Mouse (Mus musculus): ENCODE data around the gene Eps8. TPM values are rescaled to one million over a fixed set of nuclear protein-coding genes. Genes with fewer than 3 reads are reported as not detected.

Eps8 gene
- polyA plus RNA-seq, 1 experiment from 2014 or later, result 1.7 TPM

- Histone ChIP-seq H3K27me3 (no peaks in the 10 kb centered on the region), H3K27ac (no peak overlapping the region), H3K9me3 (replicated peaks) (no peaks in the 10 kb centered on the region), H3K36me3 (no peaks in the 10 kb centered on the region), H3K9ac (no peak overlapping the region), H3K4me1 (replicated peaks) (peaks cover 2% of the 10 kb centered on the region; the same call in 1 of the 2 replicates), H3K4me3 (replicated peaks) (no peak overlapping the region), H3K4me2 (no peak overlapping the region)
- 73% methylated on average over 6 of the region's 6 CpGs for WGBS (ENCODE audit: insufficient replicate concordance)
- no peak for DNase-seq
- ATAC-seq (ENCODE audit: low read depth), result no peak
Observed at GRCm38 (mm10) chr6:137565454-137565853, 89.2 kb downstream of the Eps8 start.

- ATAC-seq (ENCODE audit: low read depth) (no peak), DNase-seq (no peak)
- no peak overlapping the region; the same call in none of the 2 replicates for H3K27ac ChIP-seq
- H3K4me1 ChIP-seq (replicated peaks), result peaks cover 48% of the 10 kb centered on the region
- H3K36me3 ChIP-seq, result no peaks in the 10 kb centered on the region
- H3K27me3 ChIP-seq, result no peaks in the 10 kb centered on the region
- 65% methylated on average over 12 of the region's 12 CpGs for WGBS (ENCODE audit: insufficient replicate concordance)
- no peak overlapping the region for H3K9ac ChIP-seq
- no peak overlapping the region for H3K4me2 ChIP-seq
- no peak overlapping the region for H3K4me3 ChIP-seq (replicated peaks)
- H3K9me3 ChIP-seq (replicated peaks), result no peaks in the 10 kb centered on the region
Observed at GRCm38 (mm10) chr6:137560358-137560859, 94.3 kb downstream of the Eps8 start.

GRCm38 (mm10) chr6:137558840-137559239 is 95.8 kb downstream of the Eps8 start:
- Histone ChIP-seq H3K9me3 (replicated peaks) (no peaks in the 10 kb centered on the region), H3K9ac (peak overlapping the region; percentile 18; the same call in 1 of the 2 replicates), H3K4me2 (peak overlapping the region; percentile 53), H3K27ac (peak overlapping the region; percentile 70), H3K4me1 (replicated peaks) (peaks cover 52% of the 10 kb centered on the region), H3K27me3 (no peaks in the 10 kb centered on the region), H3K36me3 (no peaks in the 10 kb centered on the region), H3K4me3 (replicated peaks) (peak overlapping the region; percentile 35)
- DNase-seq (peak; percentile 48), ATAC-seq (ENCODE audit: low read depth) (peak; percentile 65)
- 15% methylated on average over 13 of the region's 13 CpGs for WGBS (ENCODE audit: insufficient replicate concordance)

- ATAC-seq (ENCODE audit: low read depth), result peak; percentile 69
- peak overlapping the region; percentile 53 for H3K4me2 ChIP-seq
- 12% methylated on average over 2 of the region's 2 CpGs for WGBS (ENCODE audit: insufficient replicate concordance)
Observed at GRCm38 (mm10) chr6:137557671-137558070, 97.0 kb downstream of the Eps8 start.

GRCm38 (mm10) chr6:137557159-137557558 is 97.5 kb downstream of the Eps8 start:
- Histone ChIP-seq H3K9me3 (replicated peaks) (no peaks in the 10 kb centered on the region), H3K9ac (peak overlapping the region; percentile 45; the same call in 1 of the 2 replicates), H3K4me1 (replicated peaks) (peaks cover 52% of the 10 kb centered on the region), H3K4me3 (replicated peaks) (no peak overlapping the region), H3K27ac (peak overlapping the region; percentile 70), H3K27me3 (no peaks in the 10 kb centered on the region), H3K36me3 (no peaks in the 10 kb centered on the region), H3K4me2 (peak overlapping the region; percentile 43)
- 38% methylated on average over 4 of the region's 4 CpGs for WGBS (ENCODE audit: insufficient replicate concordance)
- DNase-seq (no peak), ATAC-seq (ENCODE audit: low read depth) (peak; percentile 64)

More at GRCm38 (mm10) chr6:137557671-137558070, 97.0 kb downstream of the Eps8 start:
- Histone ChIP-seq H3K4me3 (replicated peaks) (no peak overlapping the region), H3K4me1 (replicated peaks) (peaks cover 52% of the 10 kb centered on the region), H3K36me3 (no peaks in the 10 kb centered on the region), H3K27ac (peak overlapping the region; percentile 70), H3K27me3 (no peaks in the 10 kb centered on the region), H3K9ac (no peak overlapping the region), H3K9me3 (replicated peaks) (no peaks in the 10 kb centered on the region)
- no peak for DNase-seq

- Histone ChIP-seq H3K9me3 (replicated peaks) (no peaks in the 10 kb centered on the region), H3K27me3 (no peaks in the 10 kb centered on the region), H3K27ac (peak overlapping the region; percentile 70), H3K4me1 (replicated peaks) (peaks cover 52% of the 10 kb centered on the region), H3K4me3 (replicated peaks) (no peak overlapping the region), H3K9ac (peak overlapping the region; percentile 45; the same call in 1 of the 2 replicates), H3K4me2 (peak overlapping the region; percentile 43), H3K36me3 (no peaks in the 10 kb centered on the region)
- WGBS (ENCODE audit: insufficient replicate concordance), result 32% methylated on average over 5 of the region's 5 CpGs
- DNase-seq (peak; percentile 62), ATAC-seq (ENCODE audit: low read depth) (peak; percentile 91)
Observed at GRCm38 (mm10) chr6:137556636-137557035, 98.0 kb downstream of the Eps8 start.

GRCm38 (mm10) chr6:137550181-137550580 is 104.5 kb downstream of the Eps8 start:
- WGBS (ENCODE audit: insufficient replicate concordance), result 66% methylated on average over 8 of the region's 8 CpGs
- Histone ChIP-seq H3K9ac (no peak overlapping the region), H3K4me1 (replicated peaks) (peaks cover 15% of the 10 kb centered on the region), H3K9me3 (replicated peaks) (no peaks in the 10 kb centered on the region), H3K4me3 (replicated peaks) (no peak overlapping the region), H3K27ac (no peak overlapping the region), H3K36me3 (no peaks in the 10 kb centered on the region), H3K27me3 (no peaks in the 10 kb centered on the region), H3K4me2 (no peak overlapping the region)
- DNase-seq (no peak), ATAC-seq (ENCODE audit: low read depth) (no peak)

- Histone ChIP-seq H3K4me1 (replicated peaks) (peaks cover 13% of the 10 kb centered on the region), H3K27ac (no peak overlapping the region), H3K9ac (no peak overlapping the region), H3K36me3 (no peaks in the 10 kb centered on the region), H3K9me3 (replicated peaks) (no peaks in the 10 kb centered on the region), H3K4me2 (no peak overlapping the region), H3K27me3 (no peaks in the 10 kb centered on the region), H3K4me3 (replicated peaks) (no peak overlapping the region)
- ATAC-seq (ENCODE audit: low read depth) (peak; percentile 66), DNase-seq (peak; percentile 26)
- 26% methylated on average over 5 of the region's 5 CpGs for WGBS (ENCODE audit: insufficient replicate concordance)
Observed at GRCm38 (mm10) chr6:137548613-137549012, 106.1 kb downstream of the Eps8 start.

- Histone ChIP-seq H3K4me1 (replicated peaks) (peaks cover 18% of the 10 kb centered on the region), H3K36me3 (no peaks in the 10 kb centered on the region), H3K27ac (no peak overlapping the region), H3K4me3 (replicated peaks) (no peak overlapping the region), H3K4me2 (no peak overlapping the region), H3K27me3 (no peaks in the 10 kb centered on the region), H3K9me3 (replicated peaks) (no peaks in the 10 kb centered on the region), H3K9ac (no peak overlapping the region)
- no peak for ATAC-seq (ENCODE audit: low read depth)
- DNase-seq, result no peak
- 48% methylated on average over 2 of the region's 2 CpGs for WGBS (ENCODE audit: insufficient replicate concordance)
Observed at GRCm38 (mm10) chr6:137547555-137547954, 107.1 kb downstream of the Eps8 start.

- H3K4me1 ChIP-seq (replicated peaks), result peaks cover 33% of the 10 kb centered on the region
- ATAC-seq (ENCODE audit: low read depth) (no peak), DNase-seq (no peak)
- H3K27me3 ChIP-seq, result 0 out of 2 replicates have a peak, but pooled peaks cover 3% of the 10 kb centered on the region
- no peaks in the 10 kb centered on the region for H3K36me3 ChIP-seq
- H3K9me3 ChIP-seq (replicated peaks), result no peaks in the 10 kb centered on the region
- no peak overlapping the region for H3K4me3 ChIP-seq (replicated peaks)
- 80% methylated on average over 6 of the region's 6 CpGs for WGBS (ENCODE audit: insufficient replicate concordance)
- H3K4me2 ChIP-seq, result no peak overlapping the region
- H3K9ac ChIP-seq, result no peak overlapping the region
- H3K27ac ChIP-seq, result no peak overlapping the region
Observed at GRCm38 (mm10) chr6:137546101-137546500, 108.6 kb downstream of the Eps8 start.

GRCm38 (mm10) chr6:137545341-137545740 is 109.3 kb downstream of the Eps8 start:
- Histone ChIP-seq H3K36me3 (no peaks in the 10 kb centered on the region), H3K9me3 (replicated peaks) (no peaks in the 10 kb centered on the region), H3K4me2 (no peak overlapping the region), H3K9ac (no peak overlapping the region), H3K27ac (no peak overlapping the region), H3K4me1 (replicated peaks) (peaks cover 41% of the 10 kb centered on the region), H3K4me3 (replicated peaks) (no peak overlapping the region), H3K27me3 (0 out of 2 replicates have a peak, but pooled peaks cover 3% of the 10 kb centered on the region)
- DNase-seq (no peak), ATAC-seq (ENCODE audit: low read depth) (no peak)
- 58% methylated on average over 3 of the region's 3 CpGs for WGBS (ENCODE audit: insufficient replicate concordance)

Data from liver, embryonic 13.5 days (tissue).